Mouse (Mus musculus): ENCODE data around the gene Tex14.

DNA sequence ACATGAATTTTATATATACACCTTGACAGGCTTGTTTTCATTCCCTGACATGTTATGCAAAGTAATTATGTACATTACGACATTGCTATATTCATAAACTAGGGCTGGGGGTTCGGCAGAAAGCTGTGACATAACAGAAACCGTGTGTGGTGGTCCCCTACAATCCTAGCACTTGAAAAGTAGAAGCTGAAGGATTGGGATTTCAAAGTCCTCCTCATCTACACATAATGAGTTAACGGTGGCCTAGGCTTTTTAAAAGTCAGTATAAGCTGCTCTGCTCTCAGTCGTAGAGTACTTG lies 58.3 kb downstream of the Tex14 start:
- no peak for TF ChIP-seq POLR2A (IDR thresholded peaks at IDR 0.05; ENCODE audit: borderline replicate concordance, extremely low read depth, low read depth, low read length)
- no peak for TF ChIP-seq CTCF (IDR thresholded peaks at IDR 0.05; ENCODE audit: insufficient read depth, low read length)
